Mouse (Mus musculus) CH12.LX (cell line): ENCODE measurements around the gene Pax5.
"Not testable (repeated sequence)": the region's sequence is repeated elsewhere in the genome, so short reads cannot be mapped to it uniquely, and the experiment has no call there.

ENCODE experiments used
- BHLHE40 ChIP-seq: IDR thresholded peaks from 2 replicates; pipeline ENCODE4 v1.6.1; 2011; ENCODE audit warnings: mild to moderate bottlenecking, low read depth, low read length, improper control_type of control experiment
- CTCF ChIP-seq, 2 experiments: IDR thresholded peaks in 1 of 2; conservative IDR thresholded peaks in 1 of 2; 2 replicates each; pipeline ENCODE4 v1.5.1; 2011 to 2012; ENCODE audit warnings: low read depth in 2 of 2, low read length in 2 of 2, improper control_type of control experiment in 1 of 2, inconsistent platforms in 1 of 2, mild to moderate bottlenecking in 1 of 2, moderate library complexity in 1 of 2
- E2F4 ChIP-seq: IDR thresholded peaks from 2 replicates; pipeline ENCODE4 v1.6.1; 2011; ENCODE audit warnings: low read depth, low read length, improper control_type of control experiment; ENCODE audit not compliant: insufficient replicate concordance
- MXI1 ChIP-seq: IDR thresholded peaks from 2 replicates; pipeline ENCODE4 v1.6.1; 2011; ENCODE audit warnings: mild to moderate bottlenecking, low read depth, low read length, improper control_type of control experiment
- NRF1 ChIP-seq: IDR thresholded peaks from 2 replicates; pipeline ENCODE4 v1.6.1; 2014; ENCODE audit warnings: low read depth, mild to moderate bottlenecking, inconsistent platforms, low read length, improper control_type of control experiment, moderate library complexity
- POLR2A ChIP-seq: IDR thresholded peaks from 2 replicates; pipeline ENCODE4 v1.6.1; 2011; ENCODE audit warnings: low read depth, mild to moderate bottlenecking, improper control_type of control experiment, low read length
- SIN3A ChIP-seq: IDR thresholded peaks from 2 replicates; pipeline ENCODE4 v1.6.1; 2012; ENCODE audit warnings: low read length, improper control_type of control experiment, inconsistent platforms

DNA sequence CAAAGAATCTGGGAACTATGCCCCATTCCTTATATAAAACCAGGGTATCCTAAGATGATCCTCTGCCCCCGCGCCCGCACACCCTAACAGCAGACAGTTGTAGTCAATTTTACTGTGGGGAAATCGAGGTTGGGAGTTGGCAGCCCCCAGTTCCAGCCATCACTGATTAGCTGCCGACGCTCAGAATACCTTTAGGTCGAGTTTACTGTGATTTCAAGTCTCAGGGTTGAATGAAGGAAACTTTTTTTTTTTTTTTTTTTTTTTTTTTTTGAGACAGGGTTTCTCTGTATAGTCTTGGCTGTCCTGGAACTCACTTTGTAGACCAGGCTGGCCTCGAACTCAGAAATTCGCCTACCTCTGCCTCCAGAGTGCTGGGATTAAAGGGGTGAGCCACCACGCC lies 46.8 kb upstream of the Pax5 start:
- not testable (repeated sequence) for TF ChIP-seq POLR2A; E2F4; MXI1; NRF1; BHLHE40; CTCF (conservative IDR thresholded peaks at IDR 0.05 in 1 of 2, IDR thresholded peaks at IDR 0.05 in 1 of 2; ENCODE audit: low read depth in 2 of 2, low read length in 2 of 2); SIN3A
